Mouse (Mus musculus) liver, embryonic 16.5 days (tissue): ENCODE measurements around the gene Gpn2. TPM values are rescaled to one million over a fixed set of nuclear protein-coding genes. Genes with fewer than 3 reads are reported as not detected.

Source experiments
- ATAC-seq: fragments of 200-750 bp; cut with Nextera tagmentation; 2 replicates; pipeline ENCODE4 v1.8.0; 2017; ENCODE audit warnings: low read depth, mild to moderate bottlenecking, moderate number of reproducible peaks, moderate library complexity
- H3K27ac ChIP-seq: fragments of 300-500 bp; sonication (generic); 2 replicates; pipeline ENCODE4 v1.5.1; 2014; ENCODE audit warnings: mild to moderate bottlenecking, low read length
- H3K27me3 ChIP-seq: fragments of 300-500 bp; sonication (generic); 2 replicates; pipeline ENCODE4 v1.6.1; 2014; ENCODE audit warnings: low read depth, low read length, mixed read lengths; ENCODE audit not compliant: control insufficient read depth, insufficient read depth
- H3K36me3 ChIP-seq: fragments of 300-500 bp; sonication (generic); 2 replicates; pipeline ENCODE4 v1.6.1; 2014; ENCODE audit warnings: mild to moderate bottlenecking; ENCODE audit not compliant: control insufficient read depth, insufficient read depth
- H3K4me1 ChIP-seq: fragments of 300-500 bp; sonication (generic); 2 replicates; pipeline ENCODE4 v1.6.1; 2014; ENCODE audit warnings: low read depth, low read length, mixed read lengths; ENCODE audit not compliant: control insufficient read depth
- H3K4me2 ChIP-seq: fragments of 300-500 bp; sonication (generic); 2 replicates; pipeline ENCODE4 v1.6.1; 2014; ENCODE audit warnings: low read depth, low read length, mixed read lengths
- H3K4me3 ChIP-seq: fragments of 300-500 bp; sonication (generic); 2 replicates; pipeline ENCODE4 v1.5.1; 2014; ENCODE audit warnings: low read depth, mild to moderate bottlenecking, low read length
- H3K9ac ChIP-seq: fragments of 300-500 bp; sonication (generic); 2 replicates; pipeline ENCODE4 v1.6.1; 2014; ENCODE audit warnings: low read depth, low read length
- H3K9me3 ChIP-seq: fragments of 300-500 bp; sonication (generic); replicated peaks from 2 replicates; pipeline ENCODE4 v1.6.1; 2016; ENCODE audit warnings: low read length; ENCODE audit not compliant: control insufficient read depth
- WGBS: fragments of 180-500 bp; shearing (Covaris S2); extraction: QIAGEN DNeasy Blood & Tissue Kit; methylation state at CpG from one replicate; pipeline ENCODE4 v1.1.7; 2014; ENCODE audit not compliant: insufficient replicate concordance; 5-methylcytosine and 5-hydroxymethylcytosine counted together
- polyA plus RNA-seq: library from polyadenylated mRNA; unstranded; fragments of >200 nt; fragmentation: Nextera tagmentation; extraction: Ambion mirVana; gene quantifications from 2 replicates; pipeline ENCODE4 v1.2.1, GENCODE M21; 2015

Gene Gpn2
- polyA plus RNA-seq, 1 experiment from 2014 or later = 6.5 TPM

GRCm38 (mm10) chr4:133612416-133612815 is 28.3 kb downstream of the Gpn2 start:
- peaks cover 12% of the 10 kb centered on the region for H3K4me1 ChIP-seq
- H3K27me3 ChIP-seq = no peaks in the 10 kb centered on the region
- ATAC-seq = no peak
- no peak overlapping the region for H3K4me3 ChIP-seq
- WGBS = 87% methylated on average over 7 of the region's 7 CpGs
- no peak overlapping the region for H3K9ac ChIP-seq
- peaks cover 15% of the 10 kb centered on the region for H3K36me3 ChIP-seq
- no peaks in the 10 kb centered on the region; the same call in 1 of the 2 replicates for H3K9me3 ChIP-seq
- H3K27ac ChIP-seq = no peak overlapping the region
- H3K4me2 ChIP-seq = no peak overlapping the region

DNA sequence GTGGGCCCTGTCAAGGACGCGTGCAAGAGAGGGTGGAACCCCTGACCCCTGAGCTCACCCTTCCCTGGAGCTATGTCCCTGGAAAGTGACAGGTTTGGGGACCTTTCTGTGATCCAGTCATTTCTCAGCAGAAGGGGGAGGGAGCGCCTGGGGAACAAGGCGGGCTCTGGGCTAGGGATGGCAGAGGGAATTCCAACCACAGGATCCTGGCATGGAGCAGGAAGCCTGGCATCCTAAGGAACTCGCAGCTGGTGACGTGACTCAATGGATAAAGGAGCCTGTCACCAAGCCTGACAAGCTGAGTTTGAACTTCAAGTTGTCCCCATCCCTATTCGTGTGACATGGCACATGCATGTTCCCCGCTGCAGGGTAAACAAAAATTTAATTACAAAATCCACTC is 28.9 kb downstream of the Gpn2 start:
- 83% methylated on average over 8 of the region's 8 CpGs for WGBS
- Histone ChIP-seq H3K4me1 (peaks cover 12% of the 10 kb centered on the region), H3K27me3 (no peaks in the 10 kb centered on the region), H3K9me3 (no peaks in the 10 kb centered on the region; the same call in 1 of the 2 replicates), H3K4me3 (no peak overlapping the region), H3K27ac (no peak overlapping the region), H3K4me2 (no peak overlapping the region), H3K36me3 (peaks cover 15% of the 10 kb centered on the region), H3K9ac (no peak overlapping the region)
- no peak for ATAC-seq

DNA sequence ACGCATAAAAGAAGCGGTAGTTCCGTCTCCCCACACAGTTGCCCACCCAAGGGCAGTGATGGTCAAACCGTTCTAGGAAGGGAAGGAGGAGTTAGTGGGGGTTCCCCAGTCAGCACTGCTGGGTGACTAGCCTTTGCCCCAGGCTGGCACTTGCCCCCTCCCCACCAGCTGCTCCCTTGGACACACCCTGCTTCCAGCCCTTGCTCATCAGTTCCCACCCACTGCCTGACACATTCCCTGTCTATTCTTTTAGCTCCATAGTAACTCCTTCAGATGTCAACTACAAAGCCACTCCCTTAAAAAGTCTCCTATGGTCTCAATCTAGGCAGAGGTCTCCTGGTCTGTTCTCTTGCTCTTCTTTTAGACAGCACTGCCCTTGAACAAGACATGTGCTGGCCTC is 29.7 kb downstream of the Gpn2 start:
- Histone ChIP-seq H3K36me3 (peaks cover 15% of the 10 kb centered on the region), H3K27me3 (no peaks in the 10 kb centered on the region), H3K4me3 (no peak overlapping the region), H3K4me2 (no peak overlapping the region), H3K9ac (no peak overlapping the region), H3K9me3 (no peaks in the 10 kb centered on the region; the same call in 1 of the 2 replicates), H3K27ac (no peak overlapping the region), H3K4me1 (peaks cover 12% of the 10 kb centered on the region)
- WGBS = 81% methylated on average over 4 of the region's 4 CpGs
- ATAC-seq = no peak

- Histone ChIP-seq H3K27ac (no peak overlapping the region), H3K4me2 (no peak overlapping the region), H3K4me3 (no peak overlapping the region), H3K9me3 (no peaks in the 10 kb centered on the region; the same call in 1 of the 2 replicates), H3K27me3 (no peaks in the 10 kb centered on the region), H3K36me3 (peaks cover 15% of the 10 kb centered on the region), H3K9ac (no peak overlapping the region), H3K4me1 (peaks cover 12% of the 10 kb centered on the region)
- WGBS = 78% methylated on average over 8 of the region's 8 CpGs
- no peak for ATAC-seq
Observed at GRCm38 (mm10) chr4:133614274-133614761, 30.2 kb downstream of the Gpn2 start.

GRCm38 (mm10) chr4:133615416-133615815 is 31.3 kb downstream of the Gpn2 start:
- peak; percentile 10; the same call in 1 of the 2 replicates for ATAC-seq
- H3K27ac ChIP-seq = no peak overlapping the region
- peaks cover 15% of the 10 kb centered on the region for H3K36me3 ChIP-seq
- no peak overlapping the region for H3K4me3 ChIP-seq
- WGBS = 67% methylated on average over 10 of the region's 10 CpGs
- H3K9ac ChIP-seq = no peak overlapping the region
- H3K4me2 ChIP-seq = no peak overlapping the region
- no peaks in the 10 kb centered on the region; the same call in 1 of the 2 replicates for H3K9me3 ChIP-seq
- peaks cover 14% of the 10 kb centered on the region for H3K4me1 ChIP-seq
- H3K27me3 ChIP-seq = no peaks in the 10 kb centered on the region

- H3K27ac ChIP-seq = no peak overlapping the region
- WGBS = 83% methylated on average over 11 of the region's 11 CpGs
- peaks cover 9% of the 10 kb centered on the region for H3K4me1 ChIP-seq
- no peak overlapping the region for H3K4me3 ChIP-seq
- no peak overlapping the region for H3K4me2 ChIP-seq
- no peak overlapping the region for H3K9ac ChIP-seq
- peaks cover 4% of the 10 kb centered on the region; the same call in 1 of the 2 replicates for H3K36me3 ChIP-seq
- no peak for ATAC-seq
- no peaks in the 10 kb centered on the region for H3K9me3 ChIP-seq
- H3K27me3 ChIP-seq = no peaks in the 10 kb centered on the region
Observed at GRCm38 (mm10) chr4:133617936-133618335, 33.8 kb downstream of the Gpn2 start.

DNA sequence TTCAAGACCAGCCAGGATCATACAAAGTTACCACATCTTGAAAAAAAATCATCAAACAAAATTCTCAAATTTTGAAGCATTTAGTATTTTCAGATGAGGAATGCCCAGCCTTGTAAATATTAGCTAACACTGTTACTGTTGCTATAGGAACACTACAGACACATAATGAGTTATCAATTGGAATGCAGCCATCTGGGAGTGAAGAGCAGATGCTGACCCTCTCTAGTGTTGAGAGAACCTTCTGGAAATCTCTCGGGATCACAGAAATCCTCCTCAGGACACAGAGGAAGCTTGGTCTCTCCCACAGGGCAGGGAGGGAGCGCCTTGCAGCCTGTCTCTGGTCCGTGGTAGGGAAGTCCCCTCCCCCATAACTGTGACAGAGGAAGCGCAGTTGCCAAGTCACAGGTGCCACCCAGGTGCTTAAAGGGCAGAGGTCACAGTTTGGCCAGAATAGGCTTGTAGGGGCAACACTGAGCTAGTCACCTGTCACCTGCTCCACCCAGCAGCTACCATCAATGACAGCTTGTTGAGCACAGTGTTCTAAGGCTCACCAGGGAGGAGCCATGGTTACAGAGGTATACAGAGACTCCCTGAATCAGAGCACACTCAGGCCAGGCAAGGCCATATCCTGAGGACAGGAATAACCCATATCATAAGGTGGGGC is 35.4 kb downstream of the Gpn2 start:
- Histone ChIP-seq H3K4me3 (no peak overlapping the region), H3K9me3 (no peaks in the 10 kb centered on the region), H3K4me2 (no peak overlapping the region), H3K27me3 (no peaks in the 10 kb centered on the region), H3K36me3 (0 out of 2 replicates have a peak, but pooled peaks cover 2% of the 10 kb centered on the region), H3K27ac (no peak overlapping the region), H3K4me1 (peaks cover 12% of the 10 kb centered on the region), H3K9ac (no peak overlapping the region)
- 57% methylated on average over 4 of the region's 4 CpGs for WGBS
- ATAC-seq = no peak

DNA sequence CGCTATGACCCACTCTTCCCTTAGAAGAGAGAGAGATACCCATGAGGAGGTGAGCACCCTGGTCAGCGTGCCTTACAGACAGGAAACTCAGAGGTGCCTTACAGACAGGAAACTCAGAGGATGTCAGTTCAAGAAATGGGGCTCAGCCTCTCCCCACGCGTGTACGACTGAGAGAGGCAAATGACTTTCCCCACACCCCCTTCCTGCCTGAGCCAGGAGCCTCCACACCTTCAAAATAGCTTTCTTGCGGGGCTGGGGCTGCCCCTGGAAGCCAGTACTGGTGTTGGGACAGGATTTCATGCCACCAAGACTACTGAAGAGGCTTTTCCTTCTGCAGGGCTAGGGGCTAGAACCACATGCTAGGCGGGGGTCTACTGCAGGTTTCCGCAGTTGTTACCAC is 36.5 kb downstream of the Gpn2 start:
- no peak overlapping the region for H3K9ac ChIP-seq
- H3K4me3 ChIP-seq = no peak overlapping the region
- peaks cover 23% of the 10 kb centered on the region for H3K4me1 ChIP-seq
- no peak for ATAC-seq
- H3K27me3 ChIP-seq = no peaks in the 10 kb centered on the region
- no peak overlapping the region for H3K27ac ChIP-seq
- H3K36me3 ChIP-seq = no peaks in the 10 kb centered on the region
- WGBS = 60% methylated on average over 8 of the region's 8 CpGs
- no peak overlapping the region for H3K4me2 ChIP-seq
- no peaks in the 10 kb centered on the region for H3K9me3 ChIP-seq

DNA sequence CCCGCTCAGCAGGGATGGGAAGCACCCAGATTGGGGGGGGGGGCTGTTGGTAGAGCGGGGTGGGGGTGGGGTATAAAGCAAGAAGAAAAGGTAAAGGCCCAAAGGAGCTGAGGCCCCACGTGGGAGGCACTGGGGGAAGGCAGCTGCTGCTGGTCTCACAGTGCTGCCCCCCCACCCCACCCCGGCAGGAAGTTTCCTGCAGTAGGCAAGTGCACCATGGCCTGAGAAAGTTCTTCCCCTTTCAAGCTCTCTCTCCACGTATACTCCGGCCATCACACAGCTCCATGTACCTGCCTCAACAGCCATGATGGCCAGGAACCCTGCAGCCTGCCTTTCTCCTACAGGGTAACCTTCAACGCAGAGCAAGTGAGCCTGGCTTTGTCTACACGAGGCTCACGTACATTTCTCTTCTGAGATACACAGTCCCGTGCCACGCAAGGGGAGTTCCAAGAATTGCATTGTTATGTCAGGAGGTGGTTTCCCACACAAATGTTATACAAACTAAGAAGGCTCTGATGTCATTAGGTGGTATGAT is 38.1 kb downstream of the Gpn2 start:
- H3K27me3 ChIP-seq = no peaks in the 10 kb centered on the region
- H3K4me3 ChIP-seq = no peak overlapping the region
- ATAC-seq = no peak
- no peak overlapping the region for H3K9ac ChIP-seq
- no peaks in the 10 kb centered on the region for H3K36me3 ChIP-seq
- peaks cover 30% of the 10 kb centered on the region for H3K4me1 ChIP-seq
- no peak overlapping the region for H3K27ac ChIP-seq
- H3K4me2 ChIP-seq = no peak overlapping the region
- 49% methylated on average over 11 of the region's 11 CpGs for WGBS
- no peaks in the 10 kb centered on the region for H3K9me3 ChIP-seq
